Mouse (Mus musculus): Measurements from ENCODE around the gene Mrpl40. TPM values are rescaled to one million over a fixed set of nuclear protein-coding genes. Genes with fewer than 3 reads are reported as not detected.

The Mrpl40 gene
- polyA plus RNA-seq (2015; fragmentation: Nextera tagmentation; extraction: Ambion mirVana), result 84.3 and 88.7 TPM in 2 replicates

DNA sequence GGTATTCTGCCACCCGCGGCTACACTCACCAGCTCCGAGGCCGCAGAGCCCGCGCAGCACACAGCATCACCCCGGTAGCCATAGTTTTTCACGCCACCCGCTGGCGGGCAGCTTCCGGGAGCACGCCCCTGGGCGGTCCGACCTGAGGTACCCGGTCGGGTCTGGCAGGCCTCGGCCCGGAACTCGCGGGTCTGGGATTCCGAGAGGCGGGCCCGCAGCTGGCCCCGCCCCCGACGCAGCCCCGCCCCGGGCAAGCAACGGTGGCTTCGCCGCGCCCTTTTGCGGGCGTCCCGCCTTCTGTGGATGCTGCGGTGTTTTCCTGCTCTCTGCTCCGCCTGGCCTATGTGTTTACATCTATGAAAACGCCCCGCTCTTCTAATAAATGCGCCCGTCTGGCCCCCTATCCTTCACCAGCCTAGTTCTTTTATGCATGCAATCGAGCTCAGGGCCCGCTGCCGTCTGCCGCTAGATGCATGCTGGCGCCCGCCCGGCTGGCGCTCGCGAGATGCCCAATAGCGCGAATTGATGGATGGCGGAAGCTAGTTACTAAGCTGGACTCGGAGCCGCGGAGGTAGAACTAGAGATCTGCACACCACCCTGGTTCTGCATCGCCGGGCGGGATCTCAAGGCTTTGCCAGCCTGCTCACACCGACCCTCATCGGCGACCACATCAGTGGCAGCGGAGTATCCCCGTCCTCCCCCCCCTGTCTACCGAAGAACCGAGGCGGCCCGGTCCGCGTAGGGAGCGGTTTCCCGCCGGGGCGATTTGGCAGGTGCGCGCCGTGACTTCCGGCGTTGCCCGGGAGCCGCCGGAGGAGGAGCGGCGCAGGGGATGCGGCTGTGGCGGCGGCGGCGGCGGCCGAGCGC is at the start of gene Mrpl40, which contains the start of gene Hira:
TSS of gene Mrpl40 (minus strand) at position 421 of the 867 bp plus-strand sequence.
TSS of gene Hira (plus strand) at position 596 of the 867 bp plus-strand sequence.
- H3K4me2 ChIP-seq (replicated peaks), result peak within 1 kb of the TSS; percentile 83
- H3K27ac ChIP-seq (replicated peaks), result peak within 1 kb of the TSS; percentile 97
- peak; percentile 95 for ATAC-seq (ENCODE audit: insufficient number of reproducible peaks, low FRiP score, low TSS enrichment, low read depth)
- H3K27me3 ChIP-seq, result no peaks in the 10 kb centered on the region
- WGBS, result under 1% methylated on average over 89 of the region's 93 CpGs
- peaks cover 26% of the 10 kb centered on the region for H3K36me3 ChIP-seq
- H3K4me3 ChIP-seq (replicated peaks), result peak within 1 kb of the TSS; percentile 98
- peaks cover 15% of the 10 kb centered on the region for H3K4me1 ChIP-seq
- H3K9ac ChIP-seq, result peak within 1 kb of the TSS; percentile 85
- H3K9me3 ChIP-seq (replicated peaks), result no peaks in the 10 kb centered on the region

DNA sequence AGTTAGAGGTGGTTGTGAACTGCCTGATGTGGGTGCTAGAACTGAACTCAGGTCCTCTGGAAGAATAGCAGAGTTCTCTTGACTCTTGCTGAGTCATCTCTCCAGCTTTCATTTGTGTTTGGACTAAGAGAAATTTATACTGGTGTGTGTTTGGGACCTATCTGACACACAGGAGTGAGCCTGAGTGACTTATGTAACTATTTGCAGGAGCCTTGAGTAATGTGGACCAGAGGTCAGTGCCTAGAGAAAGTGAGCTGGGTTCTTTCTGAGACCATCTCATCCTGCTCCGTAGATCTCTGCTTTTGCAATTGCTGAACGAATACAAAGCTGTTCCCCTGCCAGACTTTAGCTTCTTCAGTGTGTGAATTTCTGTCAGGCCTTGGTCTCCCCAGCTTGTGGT is 45.1 kb upstream of the Mrpl40 start:
- Histone ChIP-seq H3K9me3 (replicated peaks) (no peaks in the 10 kb centered on the region), H3K27me3 (no peaks in the 10 kb centered on the region), H3K4me2 (replicated peaks) (no peak overlapping the region), H3K4me3 (replicated peaks) (no peak overlapping the region), H3K36me3 (peaks cover 85% of the 10 kb centered on the region), H3K27ac (replicated peaks) (no peak overlapping the region), H3K9ac (no peak overlapping the region), H3K4me1 (no peaks in the 10 kb centered on the region)
- 89% methylated on average over 2 of the region's 2 CpGs for WGBS
- ATAC-seq (ENCODE audit: insufficient number of reproducible peaks, low FRiP score, low TSS enrichment, low read depth), result no peak

DNA sequence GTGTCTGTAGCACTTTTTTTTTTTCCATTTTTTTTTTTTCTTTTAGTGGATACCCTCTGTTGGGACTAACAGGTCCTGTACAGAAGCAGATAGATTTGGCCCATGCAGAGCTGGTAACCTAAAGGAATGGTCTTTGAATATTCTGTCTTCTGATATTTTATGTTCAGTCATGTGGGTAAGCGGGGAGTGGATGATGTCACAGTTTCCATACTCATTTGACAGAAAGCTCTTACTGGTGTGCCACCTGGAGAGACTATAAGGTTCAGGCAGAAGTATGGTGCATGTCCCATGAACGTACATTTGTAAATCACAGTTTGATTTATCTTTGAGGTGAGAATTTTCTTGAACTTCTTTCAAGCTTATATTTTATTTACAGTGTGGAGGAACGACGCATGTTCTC is 39.4 kb upstream of the Mrpl40 start:
- H3K9ac ChIP-seq, result no peak overlapping the region
- H3K36me3 ChIP-seq, result peaks cover 65% of the 10 kb centered on the region
- 99% methylated on average over 4 of the region's 4 CpGs for WGBS

DNA sequence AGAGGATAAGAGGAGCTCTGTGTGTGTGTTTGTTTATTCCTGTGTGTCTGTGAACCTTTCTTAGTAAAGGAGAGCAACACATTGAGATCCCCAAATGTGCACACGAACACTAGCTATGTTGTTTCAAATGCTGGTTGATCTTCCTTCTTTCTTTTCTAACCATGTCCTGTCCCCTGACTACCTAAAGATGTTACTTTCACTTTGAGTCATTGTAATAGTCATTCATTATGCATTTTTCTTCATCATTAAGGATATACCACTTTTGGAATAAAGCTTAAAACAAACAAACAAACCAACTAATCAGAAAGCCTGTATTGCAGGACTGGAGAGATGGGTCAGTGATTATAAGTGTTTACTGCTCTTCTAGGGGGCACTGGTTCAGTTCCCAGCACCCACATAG is 29.0 kb upstream of the Mrpl40 start:
- H3K4me1 ChIP-seq, result no peaks in the 10 kb centered on the region
- 83% methylated on average over 1 of the region's 1 CpGs for WGBS
- no peak for ATAC-seq (ENCODE audit: insufficient number of reproducible peaks, low FRiP score, low TSS enrichment, low read depth)
- no peak overlapping the region for H3K9ac ChIP-seq
- no peak overlapping the region for H3K4me2 ChIP-seq (replicated peaks)
- H3K4me3 ChIP-seq (replicated peaks), result no peak overlapping the region
- H3K9me3 ChIP-seq (replicated peaks), result no peaks in the 10 kb centered on the region
- H3K36me3 ChIP-seq, result peaks cover 47% of the 10 kb centered on the region
- no peak overlapping the region for H3K27ac ChIP-seq (replicated peaks)
- H3K27me3 ChIP-seq, result no peaks in the 10 kb centered on the region

More for the DNA sequence above, 39.4 kb upstream of the Mrpl40 start:
- H3K4me3 ChIP-seq (replicated peaks), result no peak overlapping the region
- no peaks in the 10 kb centered on the region for H3K27me3 ChIP-seq
- H3K4me2 ChIP-seq (replicated peaks), result no peak overlapping the region
- no peak overlapping the region for H3K27ac ChIP-seq (replicated peaks)
- no peak for ATAC-seq (ENCODE audit: insufficient number of reproducible peaks, low FRiP score, low TSS enrichment, low read depth)
- no peaks in the 10 kb centered on the region for H3K9me3 ChIP-seq (replicated peaks)
- H3K4me1 ChIP-seq, result no peaks in the 10 kb centered on the region

DNA sequence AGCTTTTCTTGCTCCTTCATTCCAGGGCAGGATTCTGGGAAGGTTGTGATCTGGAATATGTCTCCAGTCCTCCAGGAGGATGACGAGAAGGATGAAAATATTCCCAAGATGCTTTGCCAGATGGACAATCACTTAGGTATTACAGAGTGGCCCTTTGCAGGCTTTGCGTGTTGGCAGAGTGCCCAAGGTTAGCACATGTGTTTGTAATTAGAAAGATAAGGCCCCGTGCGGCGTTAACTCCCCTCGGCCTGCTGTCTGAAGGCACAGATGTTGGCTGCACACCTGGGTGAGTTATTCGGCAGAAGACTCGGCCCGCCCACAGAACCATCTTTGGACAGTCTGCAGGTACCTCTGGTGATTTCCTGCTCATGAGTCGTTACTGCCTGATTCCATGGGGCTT is 19.8 kb upstream of the Mrpl40 start:
- Histone ChIP-seq H3K27me3 (no peaks in the 10 kb centered on the region), H3K4me2 (replicated peaks) (no peak overlapping the region), H3K4me1 (no peaks in the 10 kb centered on the region), H3K36me3 (peaks cover 46% of the 10 kb centered on the region; the same call in 1 of the 2 replicates), H3K4me3 (replicated peaks) (no peak overlapping the region), H3K27ac (replicated peaks) (no peak overlapping the region), H3K9ac (no peak overlapping the region), H3K9me3 (replicated peaks) (no peaks in the 10 kb centered on the region)
- no peak for ATAC-seq (ENCODE audit: insufficient number of reproducible peaks, low FRiP score, low TSS enrichment, low read depth)
- WGBS, result 57% methylated on average over 10 of the region's 10 CpGs

DNA sequence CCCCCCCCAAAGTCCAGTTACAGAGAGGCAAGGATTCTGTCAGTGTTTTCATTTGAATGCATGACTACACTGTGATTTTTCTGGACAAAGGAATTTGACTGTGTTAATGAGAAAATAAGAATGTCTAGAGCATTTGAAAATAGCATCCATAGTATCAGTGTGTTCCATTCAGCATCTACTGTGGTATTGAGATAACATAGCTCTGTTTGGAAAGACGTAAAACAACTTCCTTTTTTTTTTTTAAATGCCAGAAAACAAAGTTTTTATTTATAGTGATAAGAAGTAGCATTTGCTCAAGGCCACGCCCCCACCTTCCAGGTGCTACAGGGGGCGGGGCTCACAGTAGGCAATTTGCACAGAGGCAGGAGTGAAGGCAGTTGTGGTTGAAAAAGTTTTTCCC is 18.6 kb upstream of the Mrpl40 start:
- WGBS, result 82% methylated on average over 3 of the region's 3 CpGs
- Histone ChIP-seq H3K27ac (replicated peaks) (no peak overlapping the region), H3K9ac (no peak overlapping the region)

DNA sequence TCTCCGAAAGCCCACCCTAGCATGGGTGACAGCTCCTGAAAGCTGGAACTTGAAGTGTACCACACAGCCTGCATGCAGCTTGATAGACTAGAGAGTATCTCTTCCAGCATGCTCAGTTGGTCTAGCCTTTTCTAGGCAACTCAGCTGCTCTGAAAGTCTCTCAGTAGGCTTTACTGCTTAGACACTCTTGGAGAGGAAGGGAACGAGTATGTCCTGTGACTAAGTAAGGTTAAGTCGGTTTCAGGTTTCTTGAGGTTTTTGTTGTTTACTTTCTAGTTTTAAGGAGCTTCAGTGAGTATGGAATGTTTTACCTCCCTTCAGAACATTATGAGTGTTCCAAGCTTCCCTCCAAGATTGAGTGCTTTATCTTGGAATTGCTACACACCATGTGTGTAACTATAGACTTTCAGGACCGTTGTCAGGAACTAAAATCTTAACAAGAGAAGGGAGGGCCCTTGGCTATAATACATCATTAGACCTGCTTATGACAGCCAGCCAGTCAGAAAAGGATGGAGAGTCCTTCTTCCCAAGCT is 17.2 kb upstream of the Mrpl40 start:
- Histone ChIP-seq H3K27ac (replicated peaks) (no peak overlapping the region), H3K36me3 (peaks cover 25% of the 10 kb centered on the region; the same call in 1 of the 2 replicates), H3K9me3 (replicated peaks) (no peaks in the 10 kb centered on the region), H3K4me3 (replicated peaks) (no peak overlapping the region), H3K9ac (no peak overlapping the region), H3K27me3 (no peaks in the 10 kb centered on the region), H3K4me2 (replicated peaks) (no peak overlapping the region), H3K4me1 (no peaks in the 10 kb centered on the region)
- 59% methylated on average over 4 of the region's 4 CpGs for WGBS
- ATAC-seq (ENCODE audit: insufficient number of reproducible peaks, low FRiP score, low TSS enrichment, low read depth), result no peak

More for the DNA sequence above, 18.6 kb upstream of the Mrpl40 start:
- H3K9me3 ChIP-seq (replicated peaks), result no peaks in the 10 kb centered on the region
- no peak overlapping the region for H3K4me2 ChIP-seq (replicated peaks)
- ATAC-seq (ENCODE audit: insufficient number of reproducible peaks, low FRiP score, low TSS enrichment, low read depth), result no peak
- no peaks in the 10 kb centered on the region for H3K27me3 ChIP-seq
- no peak overlapping the region for H3K4me3 ChIP-seq (replicated peaks)
- H3K4me1 ChIP-seq, result no peaks in the 10 kb centered on the region
- peaks cover 36% of the 10 kb centered on the region; the same call in 1 of the 2 replicates for H3K36me3 ChIP-seq

DNA sequence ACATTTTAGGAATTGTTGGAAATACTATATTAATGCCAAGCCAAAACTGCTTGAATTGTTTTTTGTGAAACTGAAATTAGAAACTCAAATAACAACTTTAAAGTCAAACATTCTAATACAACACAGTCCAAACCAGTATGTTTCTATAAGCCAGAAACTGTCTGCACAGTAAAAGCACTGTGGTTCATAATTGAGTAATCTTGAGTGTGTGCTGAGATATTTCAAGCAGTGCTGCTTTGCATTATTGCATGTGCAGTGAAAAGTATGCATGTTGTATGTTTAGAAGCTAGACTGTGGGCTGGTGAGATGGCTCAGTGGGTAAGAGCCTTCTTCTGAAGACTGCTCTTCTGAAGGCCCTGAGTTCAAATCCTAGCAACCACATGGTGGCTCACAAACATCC is 7.4 kb upstream of the Mrpl40 start:
- Histone ChIP-seq H3K9ac (no peak overlapping the region), H3K27ac (replicated peaks) (no peak overlapping the region), H3K4me3 (replicated peaks) (no peak overlapping the region), H3K36me3 (peaks cover 7% of the 10 kb centered on the region; the same call in 1 of the 2 replicates), H3K4me2 (replicated peaks) (no peak overlapping the region), H3K27me3 (no peaks in the 10 kb centered on the region), H3K4me1 (peaks cover 5% of the 10 kb centered on the region), H3K9me3 (replicated peaks) (no peaks in the 10 kb centered on the region)
- ATAC-seq (ENCODE audit: insufficient number of reproducible peaks, low FRiP score, low TSS enrichment, low read depth), result no peak

DNA sequence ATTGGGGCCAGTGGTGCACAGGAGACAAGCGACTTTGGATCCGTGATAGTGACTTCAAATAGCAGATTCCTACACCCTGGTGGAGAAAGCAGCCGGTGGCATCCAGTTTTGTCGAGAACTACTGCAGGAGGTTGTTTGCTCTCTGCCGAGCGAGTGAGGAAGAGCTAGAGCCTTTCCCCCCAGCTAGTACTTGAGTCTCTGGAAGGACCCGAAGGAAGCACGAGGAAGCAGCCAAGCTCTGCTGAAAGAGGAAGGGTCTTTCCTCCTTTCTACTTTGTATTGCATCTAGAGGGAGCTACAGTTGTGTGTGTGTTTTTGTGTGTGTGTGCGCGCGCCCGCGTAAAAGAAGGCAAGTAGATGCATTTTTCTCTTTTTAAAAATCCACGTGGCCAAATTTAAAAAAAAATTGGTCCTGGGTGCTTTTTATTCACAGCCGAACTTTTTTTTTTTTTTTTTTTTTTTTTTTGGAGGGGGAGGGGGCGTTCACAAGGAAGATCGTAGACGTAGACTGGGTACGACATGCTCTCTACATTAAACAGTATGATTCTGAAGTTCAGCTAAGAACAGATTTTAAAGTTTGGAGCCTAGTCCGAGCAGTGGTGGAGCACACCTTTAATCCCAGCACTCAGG is 1.5 kb upstream of the Mrpl40 start:
- Histone ChIP-seq H3K9ac (peak overlapping the region; percentile 85), H3K36me3 (peaks cover 12% of the 10 kb centered on the region), H3K27ac (replicated peaks) (peak overlapping the region; percentile 97), H3K4me3 (replicated peaks) (peak overlapping the region; percentile 98), H3K4me1 (peaks cover 15% of the 10 kb centered on the region), H3K9me3 (replicated peaks) (no peaks in the 10 kb centered on the region), H3K4me2 (replicated peaks) (peak overlapping the region; percentile 83), H3K27me3 (no peaks in the 10 kb centered on the region)
- ATAC-seq (ENCODE audit: insufficient number of reproducible peaks, low FRiP score, low TSS enrichment, low read depth), result no peak
- 20% methylated on average over 20 of the region's 20 CpGs for WGBS

DNA sequence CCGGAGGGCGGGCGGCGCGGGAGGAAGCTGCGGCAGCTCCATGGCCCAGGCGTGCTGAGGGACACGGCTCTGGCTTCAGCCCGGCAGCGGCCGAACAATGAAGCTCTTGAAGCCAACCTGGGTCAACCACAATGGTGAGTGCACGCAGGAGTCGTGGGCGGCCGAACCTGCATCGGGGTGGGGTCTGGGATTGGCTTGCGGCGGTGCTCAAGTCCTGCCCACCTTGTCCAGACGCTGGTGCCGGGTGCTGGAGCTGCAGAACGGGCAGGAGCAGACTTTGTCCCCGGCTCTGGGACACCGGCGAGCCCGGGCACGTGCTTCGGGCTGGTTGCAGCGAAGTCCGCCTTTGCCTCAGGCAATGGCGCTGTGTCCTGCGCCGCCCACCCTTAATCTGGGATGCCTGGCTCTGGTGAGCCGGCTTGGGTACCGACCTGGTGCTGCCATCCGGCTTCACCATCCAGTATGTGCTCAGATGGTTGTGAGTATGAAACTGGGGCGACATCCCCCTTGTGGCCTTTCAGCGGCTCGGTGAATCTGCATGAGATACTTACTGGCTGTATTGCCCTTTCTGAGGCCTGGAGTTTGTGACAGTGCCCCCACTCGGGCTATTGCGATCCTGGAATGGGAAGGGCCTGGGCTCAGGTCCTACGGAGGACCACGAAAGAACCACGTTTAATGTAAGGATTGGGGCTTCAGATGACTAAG is 876 bp upstream of the Mrpl40 start:
- H3K4me3 ChIP-seq (replicated peaks), result peak overlapping the region; percentile 98
- H3K27ac ChIP-seq (replicated peaks), result peak overlapping the region; percentile 97
- H3K4me2 ChIP-seq (replicated peaks), result peak overlapping the region; percentile 83
- peaks cover 18% of the 10 kb centered on the region for H3K36me3 ChIP-seq
- peak overlapping the region; percentile 85 for H3K9ac ChIP-seq
- H3K9me3 ChIP-seq (replicated peaks), result no peaks in the 10 kb centered on the region
- under 1% methylated on average over 41 of the region's 43 CpGs for WGBS
- ATAC-seq (ENCODE audit: insufficient number of reproducible peaks, low FRiP score, low TSS enrichment, low read depth), result peak; percentile 15; the same call in 1 of the 2 replicates
- peaks cover 15% of the 10 kb centered on the region for H3K4me1 ChIP-seq
- H3K27me3 ChIP-seq, result no peaks in the 10 kb centered on the region

DNA sequence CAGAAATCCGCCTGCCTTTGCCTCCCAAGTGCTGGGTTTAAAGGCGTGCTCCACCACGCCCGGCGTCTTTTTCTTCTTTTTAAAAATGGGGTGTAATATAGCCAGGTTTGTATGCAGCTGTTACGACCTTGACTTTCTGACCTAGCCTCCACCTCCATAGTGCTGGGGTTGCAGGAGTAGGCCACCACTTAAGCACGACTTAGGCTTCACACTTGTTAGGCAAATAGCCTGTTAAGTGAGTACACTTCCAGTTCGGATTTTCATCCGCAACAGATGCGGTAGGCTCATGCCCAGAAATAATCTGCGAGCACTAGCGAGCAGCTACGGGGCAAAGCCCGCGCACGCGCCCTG is 596 bp downstream of the Mrpl40 start:
- H3K4me2 ChIP-seq (replicated peaks), result peak overlapping the region; percentile 83
- no peaks in the 10 kb centered on the region for H3K27me3 ChIP-seq
- ATAC-seq (ENCODE audit: insufficient number of reproducible peaks, low FRiP score, low TSS enrichment, low read depth), result no peak
- under 1% methylated on average over 17 of the region's 17 CpGs for WGBS
- peak overlapping the region; percentile 85 for H3K9ac ChIP-seq
- peak overlapping the region; percentile 98 for H3K4me3 ChIP-seq (replicated peaks)
- peak overlapping the region; percentile 97 for H3K27ac ChIP-seq (replicated peaks)
- H3K4me1 ChIP-seq, result peaks cover 15% of the 10 kb centered on the region
- no peaks in the 10 kb centered on the region for H3K9me3 ChIP-seq (replicated peaks)
- peaks cover 33% of the 10 kb centered on the region for H3K36me3 ChIP-seq

All from embryonic facial prominence, embryonic 15.5 days (tissue).